Mouse (Mus musculus): ENCODE results near the gene Col16a1.

DNA sequence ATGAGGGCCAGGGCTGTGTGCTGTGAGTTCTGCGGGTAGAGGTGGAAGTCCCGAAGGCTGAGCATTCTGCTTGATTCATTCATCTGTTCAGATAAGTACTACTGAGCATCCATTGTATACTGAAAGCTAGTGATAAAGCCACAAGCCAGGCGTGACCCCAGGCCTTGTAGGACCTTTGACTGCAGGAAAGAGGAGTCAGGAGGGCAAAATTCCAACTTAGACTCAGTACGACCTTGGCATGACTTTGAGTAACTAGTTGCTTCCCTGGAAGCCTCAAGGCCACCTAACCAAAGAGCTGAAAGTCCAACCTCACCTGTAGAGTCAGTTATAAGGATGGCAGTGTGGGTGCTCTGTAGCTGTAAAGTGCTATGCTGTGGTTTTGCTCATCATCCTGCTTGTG is 73.1 kb downstream of the Col16a1 start:
- TF ChIP-seq CTCF (IDR thresholded peaks at IDR 0.05; ENCODE audit: low read depth, low read length) (no peak), EP300 (IDR thresholded peaks at IDR 0.05; ENCODE audit: insufficient read depth, low read depth, low read length) (no peak)
